ENCODE assay signal across 8 mouse cellular contexts in the genomic region with DNA sequence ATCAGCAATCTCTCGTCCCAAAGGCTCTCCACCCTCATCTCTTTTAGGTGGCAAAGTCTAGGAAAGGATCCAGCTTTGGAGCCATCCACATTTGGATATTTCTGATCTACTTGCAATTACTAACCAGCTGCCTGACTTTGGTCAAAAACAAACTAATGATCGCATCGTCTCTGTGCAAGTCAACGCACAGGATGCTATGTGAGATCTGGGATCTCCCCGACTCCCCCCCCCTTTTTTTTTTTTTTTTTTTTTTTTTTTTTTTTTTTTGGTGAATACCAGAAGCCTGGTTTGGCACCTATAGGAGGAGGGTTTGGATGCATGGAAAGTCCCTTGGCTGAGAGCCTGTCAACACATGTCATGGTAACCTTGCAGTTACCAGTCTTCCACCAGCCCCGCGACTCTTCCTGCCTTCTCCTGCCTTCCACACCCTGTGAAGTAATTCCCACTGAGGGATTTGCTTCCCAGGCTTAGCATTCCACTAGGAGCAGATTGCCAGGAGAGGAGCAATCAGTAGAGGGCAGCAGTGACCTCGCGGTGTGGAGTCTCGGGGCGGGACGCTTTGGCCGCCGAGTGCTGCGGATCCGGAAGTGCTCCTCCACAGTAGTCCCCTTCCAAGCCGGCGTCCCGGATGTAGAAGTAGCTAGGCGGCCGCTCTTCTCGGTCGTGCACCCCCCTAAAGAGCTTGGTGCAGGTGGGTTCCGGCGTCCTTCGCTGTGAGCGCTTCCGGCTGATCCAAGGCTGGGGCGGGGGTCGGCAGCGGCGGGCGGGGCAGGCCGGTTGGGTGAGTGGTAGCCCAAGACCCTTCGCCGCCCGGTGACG. TPM values are rescaled to one million over a fixed set of nuclear protein-coding genes. Genes with fewer than 3 reads are reported as not detected.
DNase-seq lines count a peak whose midpoint lies in the region; ATAC-seq lines count a peak whose summit lies in the region.

Gene Pigc, plus strand, starts transcription at position 598 of the 819 bp plus-strand sequence.

- H3K36me3 ChIP-seq in forebrain, embryonic 14.5 days (ENCODE audit: control insufficient read depth, insufficient read depth, low read length), result no peaks in the 10 kb centered on the region
- H3K36me3 ChIP-seq in neural tube, embryonic 15.5 days, result no peaks in the 10 kb centered on the region

- 4% methylated on average over 38 of the region's 38 CpGs for WGBS in forebrain, embryonic 14.5 days
- WGBS in neural tube, embryonic 15.5 days, result 3% methylated on average over 38 of the region's 38 CpGs

- peak within 1 kb of the TSS; percentile 77 for H3K9ac ChIP-seq in forebrain, embryonic 14.5 days (ENCODE audit: low read length)
- peak within 1 kb of the TSS; percentile 68 for H3K9ac ChIP-seq in neural tube, embryonic 15.5 days (replicated peaks)

- H3K4me1 ChIP-seq in forebrain, embryonic 14.5 days (ENCODE audit: control insufficient read depth, insufficient read depth, low read length), result peaks cover 7% of the 10 kb centered on the region; the same call in 1 of the 2 replicates
- H3K4me1 ChIP-seq in neural tube, embryonic 15.5 days, result peaks cover 22% of the 10 kb centered on the region

- H3K9me3 ChIP-seq in forebrain, embryonic 14.5 days (replicated peaks; ENCODE audit: control insufficient read depth, low read length), result no peaks in the 10 kb centered on the region
- H3K9me3 ChIP-seq in neural tube, embryonic 15.5 days (replicated peaks), result no peaks in the 10 kb centered on the region

- intact Hi-C loops in heart, postnatal 14 days (cut with DNase I), result loop anchor here (5.0 kb wide), 2 partner anchors 71 to 91 kb away; partner anchors contain the start of gene Suco

- ATAC-seq in forebrain, embryonic 14.5 days, result peak; percentile 99
- peak; percentile 99 for ATAC-seq in neural tube, embryonic 15.5 days (ENCODE audit: low FRiP score)

- no peaks in the 10 kb centered on the region for H3K27me3 ChIP-seq in forebrain, embryonic 14.5 days (replicated peaks; ENCODE audit: control insufficient read depth, insufficient read depth, low read length)
- no peaks in the 10 kb centered on the region for H3K27me3 ChIP-seq in neural tube, embryonic 15.5 days (replicated peaks)

- H3K27ac ChIP-seq in forebrain, embryonic 14.5 days (ENCODE audit: low read depth, low read length), result peak within 1 kb of the TSS; percentile 40; the same call in 1 of the 2 replicates
- H3K27ac ChIP-seq in neural tube, embryonic 15.5 days (replicated peaks), result peak within 1 kb of the TSS; percentile 84

- peak within 1 kb of the TSS; percentile 54 for H3K4me2 ChIP-seq in forebrain, embryonic 14.5 days (ENCODE audit: low read length)
- peak within 1 kb of the TSS; percentile 66 for H3K4me2 ChIP-seq in neural tube, embryonic 15.5 days

- H3K4me3 ChIP-seq in forebrain, embryonic 14.5 days (ENCODE audit: low read depth, low read length), result peak within 1 kb of the TSS; percentile 56
- H3K4me3 ChIP-seq in neural tube, embryonic 15.5 days (replicated peaks), result peak within 1 kb of the TSS; percentile 71

- DNase-seq in ES-CJ7 (ENCODE audit: low read depth, low spot score), result peak; percentile 99
- peak; percentile 93 for DNase-seq in cerebellum, adult 11 months
- DNase-seq in forebrain, embryonic 14.5 days (ENCODE audit: low spot score), result peak; percentile 96
- DNase-seq in heart, postnatal 14 days, result peak; percentile 91 to 94
- peak; percentile 96 for DNase-seq in layer of hippocampus, adult 11-12 months (ENCODE audit: low spot score)
- DNase-seq in lung, adult 18-20 months, result peak; percentile 93 to 96
- DNase-seq in testis, postnatal 14 days (ENCODE audit: low spot score), result peak; percentile 92

RNA-seq across cellular contexts. Expression of gene Pigc, which starts in this region (rescaled TPM):
- 37.2 and 40.8 TPM in 2 replicates for polyA plus RNA-seq in forebrain, embryonic 14.5 days (2014; fragmentation: Nextera tagmentation; extraction: Ambion mirVana)
- total RNA-seq in heart, postnatal 14 days (2021), result 10 to 100 TPM; 17.6 to 21.6 TPM
- 33.8 and 35.5 TPM in 2 replicates for polyA plus RNA-seq in neural tube, embryonic 15.5 days (2015; fragmentation: Nextera tagmentation; extraction: Ambion mirVana)

Comparison
In these comparisons a context has a peak if more than half of its experiments do, and no peak if none do; other contexts are left out.
1. Peak in every context shown above with its lines: DNase-seq, ATAC-seq, H3K4me3 ChIP-seq and H3K27ac ChIP-seq.